Mouse (Mus musculus): ENCODE measurements around the gene Txnl4b. TPM values are rescaled to one million over a fixed set of nuclear protein-coding genes. Genes with fewer than 3 reads are reported as not detected.

Gene Txnl4b
- total and polyA plus RNA-seq, 3 experiments: 8.4 to 9.5 TPM; not detected in 1

DNA sequence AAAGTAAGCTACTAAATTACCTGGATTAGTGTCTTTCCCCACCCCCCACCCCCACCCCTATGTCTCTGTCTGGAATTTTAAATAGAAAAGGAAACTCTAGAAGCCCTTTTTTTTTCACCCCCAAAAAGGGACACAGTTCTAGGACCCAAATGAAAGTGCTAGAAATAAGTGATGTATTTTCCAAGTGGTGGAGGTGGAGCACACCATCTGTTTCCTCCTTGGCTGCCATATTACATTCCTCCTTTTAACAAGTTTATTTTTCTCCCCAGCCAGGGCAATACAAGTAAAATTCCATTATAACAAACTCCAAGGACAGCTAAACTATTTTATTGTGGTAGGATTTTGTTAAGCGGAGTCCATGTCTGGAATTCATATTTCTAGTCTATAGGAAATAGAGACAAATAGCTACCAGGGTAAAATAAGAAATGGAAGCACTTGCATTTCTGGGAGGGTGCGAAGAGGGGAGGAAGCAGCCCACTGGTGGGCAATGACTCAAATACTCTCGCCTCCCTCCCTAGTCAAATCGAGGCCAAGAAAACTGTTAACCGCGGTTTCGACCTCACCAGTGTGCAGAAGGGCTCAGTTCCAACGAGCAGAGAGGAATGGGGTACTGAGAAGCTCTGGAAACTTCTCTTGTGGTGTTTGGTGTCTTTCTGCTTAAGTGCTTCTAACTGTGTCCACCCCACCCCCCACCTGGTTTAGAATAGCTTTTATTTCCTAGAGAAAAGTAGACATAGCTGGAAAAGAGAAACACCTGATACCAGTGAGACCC is 22.8 kb upstream of the Txnl4b start:
- Histone ChIP-seq H3K4me3 (ENCODE audit: control insufficient read depth in 1 of 2, insufficient read depth in 1 of 2, low read depth in 2 of 2, low read length in 2 of 2) (no peak overlapping the region), H3K9ac (ENCODE audit: control insufficient read depth, low read depth, low read length, poor library complexity, severe bottlenecking) (no peak overlapping the region), H3K9me3 (replicated peaks; ENCODE audit: insufficient read depth, low read length) (no peaks in the 10 kb centered on the region), H3K27ac (ENCODE audit: control insufficient read depth, low read depth, low read length) (no peak overlapping the region), H3K79me2 (ENCODE audit: control insufficient read depth, insufficient read depth, low read length, poor library complexity) (no peaks in the 10 kb centered on the region), H3K4me1 (ENCODE audit: control insufficient read depth in 1 of 2, insufficient read depth in 2 of 2, low read length in 2 of 2) (peaks cover 0 to 12% of the 10 kb centered on the region in 2 experiments; a peak in 2 of 4 replicates), H3K27me3 (ENCODE audit: control insufficient read depth in 1 of 2, insufficient read depth in 2 of 2, low read length in 2 of 2) (no peaks in the 10 kb centered on the region), H3K36me3 (ENCODE audit: control insufficient read depth in 1 of 2, insufficient read depth in 2 of 2, low read length in 2 of 2) (no peaks in the 10 kb centered on the region; a peak in 2 of 4 replicates)
- no peak for TF ChIP-seq TCF12 (IDR thresholded peaks at IDR 0.05; ENCODE audit: low read depth, low read length)
- no peak for TF ChIP-seq TBP (IDR thresholded peaks at IDR 0.05; ENCODE audit: low read depth, low read length)
- no peak for TF ChIP-seq KAT2A (conservative IDR thresholded peaks at IDR 0.05; ENCODE audit: low read depth, low read length)
- TF ChIP-seq EP300 (IDR thresholded peaks at IDR 0.05; ENCODE audit: low read depth in 1 of 2, low read length in 2 of 2): no peak
- TF ChIP-seq ELF1 (IDR thresholded peaks at IDR 0.05; ENCODE audit: low read depth, low read length): no peak
- TF ChIP-seq MAFK (IDR thresholded peaks at IDR 0.05; ENCODE audit: borderline replicate concordance, low read depth, low read length): no peak
- no peak for TF ChIP-seq MXI1 (IDR thresholded peaks at IDR 0.05; ENCODE audit: low read depth, low read length)
- no peak for TF ChIP-seq ZKSCAN1 (IDR thresholded peaks at IDR 0.05; ENCODE audit: low read depth, low read length)
- no peak for TF ChIP-seq POLR2AphosphoS2 (IDR thresholded peaks at IDR 0.05; ENCODE audit: low read length)
- TF ChIP-seq MYC (IDR thresholded peaks at IDR 0.05; ENCODE audit: low read depth, low read length): no peak
- no peak for TF ChIP-seq POLR2AphosphoS5 (IDR thresholded peaks at IDR 0.05; ENCODE audit: borderline replicate concordance, low read depth, low read length)
- no peak for TF ChIP-seq CHD1 (IDR thresholded peaks at IDR 0.05; ENCODE audit: low read depth, low read length)
- no peak for TF ChIP-seq POLR2A (IDR thresholded peaks at IDR 0.05; ENCODE audit: control insufficient read depth in 1 of 2, insufficient read depth in 1 of 2, low read depth in 1 of 2, low read length in 2 of 2, poor library complexity in 1 of 2)
- no peak for TF ChIP-seq USF1 (IDR thresholded peaks at IDR 0.05; ENCODE audit: low read depth, low read length)
- no peak for DNase-seq (ENCODE audit: low read depth, low spot score)

DNA sequence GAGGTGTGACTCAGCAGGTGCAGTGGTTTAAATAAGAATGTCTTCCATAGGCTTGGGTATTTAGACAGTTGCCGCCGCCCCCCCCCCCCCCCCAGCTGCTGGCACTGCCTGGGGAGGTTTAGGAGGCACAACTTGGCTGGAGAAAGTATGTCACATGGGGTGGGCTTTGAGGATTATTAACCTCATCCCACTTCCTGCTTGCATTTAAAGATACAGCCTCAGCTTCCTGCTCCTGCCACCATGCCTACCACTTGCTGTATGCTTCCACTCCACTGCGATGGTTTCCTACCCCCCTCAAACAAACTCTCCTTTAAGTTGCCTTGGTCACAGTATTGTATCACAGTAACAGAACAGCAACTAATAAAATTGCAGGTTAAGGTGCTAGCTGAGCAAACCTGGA is 21.6 kb upstream of the Txnl4b start:
- Histone ChIP-seq H3K9me3 (replicated peaks; ENCODE audit: insufficient read depth, low read length) (no peaks in the 10 kb centered on the region), H3K27me3 (ENCODE audit: control insufficient read depth in 1 of 2, insufficient read depth in 2 of 2, low read length in 2 of 2) (no peaks in the 10 kb centered on the region), H3K4me1 (ENCODE audit: control insufficient read depth in 1 of 2, insufficient read depth in 2 of 2, low read length in 2 of 2) (peaks cover 0 to 12% of the 10 kb centered on the region in 2 experiments; a peak in 2 of 4 replicates), H3K27ac (ENCODE audit: control insufficient read depth, low read depth, low read length) (no peak overlapping the region), H3K36me3 (ENCODE audit: control insufficient read depth in 1 of 2, insufficient read depth in 2 of 2, low read length in 2 of 2) (no peaks in the 10 kb centered on the region; a peak in 2 of 4 replicates), H3K79me2 (ENCODE audit: control insufficient read depth, insufficient read depth, low read length, poor library complexity) (no peaks in the 10 kb centered on the region), H3K4me3 (ENCODE audit: control insufficient read depth in 1 of 2, insufficient read depth in 1 of 2, low read depth in 2 of 2, low read length in 2 of 2) (no peak overlapping the region), H3K9ac (ENCODE audit: control insufficient read depth, low read depth, low read length, poor library complexity, severe bottlenecking) (no peak overlapping the region)
- TF ChIP-seq KAT2A (conservative IDR thresholded peaks at IDR 0.05; ENCODE audit: low read depth, low read length) (no peak), UBTF (IDR thresholded peaks at IDR 0.05; ENCODE audit: borderline replicate concordance, insufficient read depth, low read depth, low read length) (no peak), MXI1 (IDR thresholded peaks at IDR 0.05; ENCODE audit: low read depth, low read length) (no peak), MYC (IDR thresholded peaks at IDR 0.05; ENCODE audit: low read depth, low read length) (no peak), ZKSCAN1 (IDR thresholded peaks at IDR 0.05; ENCODE audit: low read depth, low read length) (no peak)
- DNase-seq (ENCODE audit: low read depth, low spot score): no peak

All from MEL (cell line).